Mouse (Mus musculus) E14TG2a.4 (cell line): Measurements from ENCODE around the gene H3f3a.

Experiments used
- H3K27me3 ChIP-seq: 2 replicates; pipeline ENCODE4 v1.6.1; 2014; ENCODE audit warnings: low read length, control low read depth; ENCODE audit not compliant: insufficient read depth
- H3K36me3 ChIP-seq: 2 replicates; pipeline ENCODE4 v1.6.1; 2014; ENCODE audit warnings: low read length, control low read depth; ENCODE audit not compliant: insufficient read depth
- H3K4me1 ChIP-seq: replicated peaks from 2 replicates; pipeline ENCODE4 v1.6.1; 2014; ENCODE audit warnings: low read depth, low read length, control low read depth
- H3K4me3 ChIP-seq: replicated peaks from 2 replicates; pipeline ENCODE4 v1.5.1; 2014; ENCODE audit warnings: mild to moderate bottlenecking, low read length
- H3K9me3 ChIP-seq: 2 replicates; pipeline ENCODE4 v1.6.1; 2014; ENCODE audit warnings: low read length, control low read depth
- CTCF ChIP-seq: conservative IDR thresholded peaks from 2 replicates; pipeline ENCODE4 v1.5.1; 2014; ENCODE audit warnings: low read length
- NANOG ChIP-seq: IDR thresholded peaks from 2 replicates; pipeline ENCODE4 v1.6.1; 2014; ENCODE audit warnings: borderline replicate concordance, low read length, mixed read lengths
- POU5F1 ChIP-seq: IDR thresholded peaks from 2 replicates; pipeline ENCODE4 v1.6.1; 2014; ENCODE audit warnings: low read length, borderline replicate concordance

Gene H3f3a

DNA sequence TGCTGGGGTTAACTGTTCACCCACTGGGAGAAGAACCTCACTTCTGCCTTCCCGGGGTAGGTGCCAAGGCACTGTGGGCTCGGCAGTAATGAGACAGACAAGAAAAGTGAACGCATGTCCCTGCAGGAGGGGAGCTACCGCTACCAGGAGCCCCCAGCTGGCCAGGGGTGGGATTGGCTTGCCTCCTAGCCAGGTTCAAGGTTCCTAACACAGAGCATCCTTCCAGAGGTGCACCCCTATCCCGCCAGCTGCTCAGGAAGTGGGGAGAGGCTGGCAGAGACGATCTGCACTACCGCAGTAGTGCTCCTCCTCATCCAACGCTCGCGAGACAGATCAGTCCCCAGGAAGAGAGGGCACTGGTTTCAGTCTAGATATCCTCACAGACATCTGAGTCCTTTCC is 38.4 kb downstream of the H3f3a start:
- 0 out of 2 replicates have a peak, but pooled peaks cover 8% of the 10 kb centered on the region for H3K9me3 ChIP-seq
- no peak for TF ChIP-seq NANOG
- TF ChIP-seq CTCF: no peak
- TF ChIP-seq POU5F1: no peak
- H3K4me1 ChIP-seq: peaks cover 49% of the 10 kb centered on the region
- no peaks in the 10 kb centered on the region for H3K36me3 ChIP-seq
- no peak overlapping the region for H3K4me3 ChIP-seq
- H3K27me3 ChIP-seq: peaks cover 42% of the 10 kb centered on the region

DNA sequence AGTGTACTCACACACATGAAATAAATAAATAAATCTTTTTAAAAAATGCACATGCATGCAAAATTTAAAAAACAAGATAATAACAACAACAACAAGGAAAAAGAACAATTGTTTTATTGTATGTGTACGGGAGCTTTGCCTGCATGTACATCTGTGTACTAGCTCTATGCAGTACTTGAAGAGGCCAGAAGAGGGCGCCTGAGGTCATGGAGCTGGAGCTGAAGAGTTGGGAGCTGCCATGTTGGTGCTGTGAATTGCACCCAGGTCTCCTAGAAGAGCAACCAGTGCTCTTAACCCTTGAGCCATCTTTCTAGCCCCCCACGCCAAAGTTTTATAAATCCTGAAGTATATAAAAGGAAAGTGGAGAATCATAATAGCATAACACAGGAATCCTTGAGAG is 39.1 kb downstream of the H3f3a start:
- peaks cover 49% of the 10 kb centered on the region for H3K4me1 ChIP-seq
- 0 out of 2 replicates have a peak, but pooled peaks cover 8% of the 10 kb centered on the region for H3K9me3 ChIP-seq
- H3K27me3 ChIP-seq: peaks cover 41% of the 10 kb centered on the region
- H3K36me3 ChIP-seq: no peaks in the 10 kb centered on the region
- peak; percentile 83 for TF ChIP-seq CTCF
- no peak for TF ChIP-seq POU5F1
- H3K4me3 ChIP-seq: no peak overlapping the region

- peaks cover 49% of the 10 kb centered on the region for H3K27me3 ChIP-seq
- TF ChIP-seq POU5F1 (no peak), CTCF (no peak)
- peaks cover 54% of the 10 kb centered on the region for H3K4me1 ChIP-seq
- no peak overlapping the region for H3K4me3 ChIP-seq
- no peaks in the 10 kb centered on the region for H3K36me3 ChIP-seq
- H3K9me3 ChIP-seq: 0 out of 2 replicates have a peak, but pooled peaks cover 8% of the 10 kb centered on the region
Measured at GRCm38 (mm10) chr1:180772291-180772690, 41.5 kb downstream of the H3f3a start.

- TF ChIP-seq POU5F1 (no peak), NANOG (no peak), CTCF (no peak)
- H3K27me3 ChIP-seq: peaks cover 54% of the 10 kb centered on the region
- H3K4me1 ChIP-seq: peaks cover 55% of the 10 kb centered on the region
- H3K4me3 ChIP-seq: no peak overlapping the region
- H3K9me3 ChIP-seq: 0 out of 2 replicates have a peak, but pooled peaks cover 8% of the 10 kb centered on the region
- no peaks in the 10 kb centered on the region for H3K36me3 ChIP-seq
Measured at GRCm38 (mm10) chr1:180771722-180772121, 42.0 kb downstream of the H3f3a start.

GRCm38 (mm10) chr1:180771306-180771705 is 42.4 kb downstream of the H3f3a start:
- H3K36me3 ChIP-seq: no peaks in the 10 kb centered on the region
- H3K4me3 ChIP-seq: no peak overlapping the region
- 0 out of 2 replicates have a peak, but pooled peaks cover 8% of the 10 kb centered on the region for H3K9me3 ChIP-seq
- peaks cover 56% of the 10 kb centered on the region for H3K27me3 ChIP-seq
- TF ChIP-seq NANOG: no peak
- no peak for TF ChIP-seq POU5F1
- no peak for TF ChIP-seq CTCF
- H3K4me1 ChIP-seq: peaks cover 55% of the 10 kb centered on the region

DNA sequence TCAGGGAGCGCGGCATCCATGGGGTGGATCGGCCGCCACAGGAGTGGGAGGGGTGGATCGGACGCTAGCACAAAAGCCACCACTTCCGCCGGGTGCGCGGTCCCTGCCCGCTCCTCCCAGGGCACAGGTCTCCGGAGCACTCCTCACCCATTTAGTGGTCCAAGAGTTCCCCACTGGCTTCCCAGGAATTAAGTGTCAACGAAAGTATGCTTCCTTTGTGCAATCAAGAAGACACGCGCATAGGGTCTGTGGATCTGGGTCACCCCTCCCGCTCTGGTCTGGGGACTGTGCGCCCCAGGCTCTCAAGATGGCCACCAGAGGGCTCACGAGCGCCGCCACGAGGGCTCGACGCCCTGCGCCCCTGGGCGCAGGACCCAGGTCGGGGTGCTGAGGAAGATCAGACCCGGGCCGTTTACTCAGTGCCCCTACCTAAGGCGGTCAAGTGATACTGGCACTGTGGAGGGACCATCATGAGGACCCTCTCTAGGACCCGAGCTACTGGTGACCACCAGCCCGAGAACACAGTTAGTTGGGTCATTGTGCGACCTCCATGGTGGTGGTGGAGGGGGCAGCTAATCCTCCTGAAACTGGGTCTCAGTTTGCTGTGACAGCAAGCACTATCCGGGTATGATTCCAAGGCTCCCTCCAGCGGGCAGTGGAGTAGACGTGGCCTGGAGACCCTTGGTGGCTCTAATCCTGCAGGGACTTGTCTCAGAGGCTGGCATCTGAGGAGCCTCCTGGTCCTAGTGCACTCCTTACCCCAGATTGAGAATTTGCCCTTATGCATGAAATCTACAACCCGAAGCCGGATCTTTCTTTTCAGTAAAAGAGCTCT is 45.2 kb downstream of the H3f3a start:
- H3K4me3 ChIP-seq: peak overlapping the region; percentile 82
- peaks cover 40% of the 10 kb centered on the region for H3K4me1 ChIP-seq
- H3K9me3 ChIP-seq: 0 out of 2 replicates have a peak, but pooled peaks cover 8% of the 10 kb centered on the region
- H3K27me3 ChIP-seq: peaks cover 65% of the 10 kb centered on the region
- no peak for TF ChIP-seq POU5F1
- peak; percentile 20; the same call in 1 of the 2 replicates for TF ChIP-seq CTCF
- no peaks in the 10 kb centered on the region for H3K36me3 ChIP-seq

- TF ChIP-seq POU5F1 (no peak), NANOG (no peak), CTCF (no peak)
Measured at GRCm38 (mm10) chr1:180767541-180768333, 46.0 kb downstream of the H3f3a start.

DNA sequence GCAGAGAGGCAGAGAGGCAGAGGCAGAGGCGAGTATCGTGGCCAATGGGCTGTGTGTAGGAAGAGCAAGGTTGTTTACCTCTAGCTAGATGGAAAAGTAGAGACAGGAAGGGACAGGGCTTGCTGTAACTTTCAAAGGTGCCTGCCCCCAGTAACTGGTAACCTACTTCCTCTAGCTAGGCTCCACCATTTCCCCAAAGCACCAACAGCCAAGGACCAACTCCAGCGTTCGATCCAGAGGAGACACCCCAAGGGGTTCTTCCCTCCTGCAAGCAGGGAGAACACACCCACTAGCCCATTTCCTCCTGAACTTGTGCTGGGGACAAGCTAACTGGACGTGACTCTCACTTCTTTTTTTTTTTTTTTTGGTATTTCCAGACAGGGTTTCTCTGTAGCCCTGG is 47.2 kb downstream of the H3f3a start:
- Histone ChIP-seq H3K9me3 (no peaks in the 10 kb centered on the region), H3K4me1 (peaks cover 56% of the 10 kb centered on the region), H3K4me3 (no peak overlapping the region; the same call in 1 of the 2 replicates), H3K36me3 (no peaks in the 10 kb centered on the region), H3K27me3 (peaks cover 82% of the 10 kb centered on the region)
- TF ChIP-seq NANOG (no peak), POU5F1 (no peak), CTCF (no peak)

More at GRCm38 (mm10) chr1:180767541-180768333, 46.0 kb downstream of the H3f3a start:
- Histone ChIP-seq H3K4me3 (peak overlapping the region; percentile 82), H3K36me3 (no peaks in the 10 kb centered on the region), H3K9me3 (0 out of 2 replicates have a peak, but pooled peaks cover 8% of the 10 kb centered on the region), H3K27me3 (peaks cover 74% of the 10 kb centered on the region), H3K4me1 (peaks cover 44% of the 10 kb centered on the region)
